Mouse (Mus musculus) T-cell, adult 2 months (primary cell): Measurements from ENCODE around the gene Uck2.

Experiments used
- DNase-seq: peaks from one replicate; pipeline ENCODE4 v3.0.0; 2022; ENCODE audit warnings: low spot score

Gene Uck2

GRCm38 (mm10) chr1:167211979-167212614 is 73.0 kb downstream of the Uck2 start:
- peak; percentile 48 for DNase-seq

- no peak for DNase-seq
Observed at GRCm38 (mm10) chr1:167208816-167209215, 76.3 kb downstream of the Uck2 start.

- no peak for DNase-seq
Observed at GRCm38 (mm10) chr1:167205177-167205750, 79.9 kb downstream of the Uck2 start.

- DNase-seq, result no peak
Observed at GRCm38 (mm10) chr1:167204421-167204820, 80.7 kb downstream of the Uck2 start.

GRCm38 (mm10) chr1:167194766-167195165 is 90.4 kb downstream of the Uck2 start:
- no peak for DNase-seq

GRCm38 (mm10) chr1:167187791-167188190 is 97.3 kb downstream of the Uck2 start:
- no peak for DNase-seq

GRCm38 (mm10) chr1:167181919-167182616 is 103.1 kb downstream of the Uck2 start:
- no peak for DNase-seq
